ENCODE assay signal across 8 mouse cellular contexts in genomic region chr15:31530659-31531445, GRCm38 (mm10). TPM values are rescaled to one million over a fixed set of nuclear protein-coding genes. Genes with fewer than 3 reads are reported as not detected.
DNase-seq lines count a peak whose midpoint lies in the region; ATAC-seq and TF ChIP-seq lines count a peak whose summit lies in the region.

March6 (minus strand) TSS chr15:31531053.

- H3K27ac ChIP-seq in cerebellum, adult 2 months (ENCODE audit: insufficient read depth, low read length), result peak within 1 kb of the TSS; percentile 97
- H3K27ac ChIP-seq in lung, embryonic 14.5 days (ENCODE audit: low read depth), result peak within 1 kb of the TSS; percentile 97

- peaks cover 52% of the 10 kb centered on the region for H3K4me1 ChIP-seq in G1E (ENCODE audit: insufficient read depth, low read depth, low read length)
- peaks cover 4% of the 10 kb centered on the region; the same call in 1 of the 2 replicates for H3K4me1 ChIP-seq in cerebellum, adult 2 months (ENCODE audit: control insufficient read depth, insufficient read depth, low read length)
- H3K4me1 ChIP-seq in lung, embryonic 14.5 days (ENCODE audit: insufficient read depth), result peaks cover 8% of the 10 kb centered on the region; the same call in 1 of the 2 replicates

- peak within 1 kb of the TSS; percentile 93 for H3K9ac ChIP-seq in lung, embryonic 14.5 days

- no peaks in the 10 kb centered on the region for H3K27me3 ChIP-seq in G1E (ENCODE audit: insufficient read depth, low read length)
- H3K27me3 ChIP-seq in cerebellum, adult 2 months (ENCODE audit: control insufficient read depth, insufficient read depth, low read length), result no peaks in the 10 kb centered on the region
- no peaks in the 10 kb centered on the region for H3K27me3 ChIP-seq in lung, embryonic 14.5 days (ENCODE audit: insufficient read depth, low read length)

- peak within 1 kb of the TSS; percentile 90 for H3K4me2 ChIP-seq in lung, embryonic 14.5 days

- H3K4me3 ChIP-seq in G1E (ENCODE audit: low read depth, low read length), result peak within 1 kb of the TSS; percentile 94
- peak within 1 kb of the TSS; percentile 87 for H3K4me3 ChIP-seq in cerebellum, adult 2 months (replicated peaks; ENCODE audit: insufficient read depth, low read depth, low read length)
- H3K4me3 ChIP-seq in lung, embryonic 14.5 days (ENCODE audit: low read depth, low read length), result peak within 1 kb of the TSS; percentile 91

- TF ChIP-seq POLR2A in cerebellum, adult 2 months (IDR thresholded peaks at IDR 0.05; ENCODE audit: borderline replicate concordance, insufficient read depth, low read length), result peak; percentile 82; the same call in 1 of the 2 replicates

- no peaks in the 10 kb centered on the region for H3K9me3 ChIP-seq in G1E (replicated peaks)
- H3K9me3 ChIP-seq in lung, embryonic 14.5 days (ENCODE audit: low read depth, low read length), result no peaks in the 10 kb centered on the region; the same call in 1 of the 2 replicates

- peak; percentile 75 for DNase-seq in G1E (ENCODE audit: low spot score)
- DNase-seq in cerebellum, adult 2 months, result peak; percentile 93 to 95
- DNase-seq in forelimb bud, embryonic 11.5 days (ENCODE audit: low read depth, low spot score), result peak; percentile 92
- peak; percentile 92 for DNase-seq in heart, postnatal 4 days
- DNase-seq in layer of hippocampus, adult 8-10 months (ENCODE audit: low spot score in 2 of 2), result peak; percentile 85 to 91
- DNase-seq in lung, embryonic 14.5 days, result peak; percentile 95
- peak; percentile 87 for DNase-seq in testis, postnatal 14 days (ENCODE audit: low spot score)

- peak; percentile 16; the same call in 1 of the 2 replicates for ATAC-seq in G1E (ENCODE audit: extremely low read depth, insufficient number of reproducible peaks, low FRiP score, poor library complexity, severe bottlenecking)
- ATAC-seq in lung, embryonic 14.5 days (ENCODE audit: insufficient read depth), result peak; percentile 91
- peak; percentile 74 for ATAC-seq in neutrophil, adult 5-6 weeks (ENCODE audit: extremely low read depth, insufficient number of reproducible peaks, low FRiP score, poor library complexity, severe bottlenecking)

- TF ChIP-seq CTCF in G1E (IDR thresholded peaks at IDR 0.05; ENCODE audit: low read depth, low read length), result no peak
- no peak for TF ChIP-seq CTCF in cerebellum, adult 2 months (IDR thresholded peaks at IDR 0.05; ENCODE audit: borderline replicate concordance, insufficient read depth, low read depth, low read length)
- no peak for TF ChIP-seq CTCF in lung, embryonic 14.5 days (IDR thresholded peaks at IDR 0.05; ENCODE audit: low read depth)

- WGBS in cerebellum, adult 2 months, result under 1% methylated on average over 109 of the region's 132 CpGs
- under 1% methylated on average over 98 of the region's 132 CpGs for WGBS in lung, embryonic 14.5 days

- H3K36me3 ChIP-seq in G1E (replicated peaks), result peaks cover 11% of the 10 kb centered on the region
- H3K36me3 ChIP-seq in lung, embryonic 14.5 days (ENCODE audit: insufficient read depth), result no peaks in the 10 kb centered on the region

RNA-seq across cellular contexts. Expression of gene March6, which starts in this region (rescaled TPM):
- total RNA-seq in G1E (2014; fragmentation: Nextera tagmentation) (58.9 and 64.9 TPM in 2 replicates), G1E (2017) (39.7 and 44.3 TPM in 2 replicates)
- 61.1 and 76.3 TPM in 2 replicates for polyA plus RNA-seq in G1E (2012)
- 70.2 and 75.3 TPM in 2 replicates for polyA plus RNA-seq in cerebellum, adult 2 months (2012; rRNA removed)
- 10 to 100 TPM; 92.5 to 97.5 TPM for total RNA-seq in heart, postnatal 4 days (2021)
- total RNA-seq in layer of hippocampus, adult 8-10 months (2022), result 100 to 1,000 TPM; 177 to 194 (median 186) TPM
- 35.7 and 37.0 TPM in 2 replicates for polyA plus RNA-seq in lung, embryonic 14.5 days (2014; fragmentation: Nextera tagmentation; extraction: Ambion mirVana)
- 57.4 and 58.3 TPM in 2 replicates for total RNA-seq in neutrophil, adult 5-6 weeks (2017)

Comparison
In these comparisons a context has a peak if more than half of its experiments do, and no peak if none do; other contexts are left out.
1. Peak in every context shown above with its lines: DNase-seq, ATAC-seq, H3K4me3 ChIP-seq and H3K27ac ChIP-seq.
2. ATAC-seq: peak in every context shown above with its lines; median percentile 91 in lung, embryonic 14.5 days; 74 in neutrophil, adult 5-6 weeks; 16 in G1E.